Mouse (Mus musculus) lung, embryonic 15.5 days (tissue): ENCODE results near the gene Nmrk1. TPM values are rescaled to one million over a fixed set of nuclear protein-coding genes. Genes with fewer than 3 reads are reported as not detected.

Experiments used
- ATAC-seq: fragments of 200-750 bp; cut with Nextera tagmentation; 2 replicates; pipeline ENCODE4 v1.8.0; 2017; ENCODE audit warnings: moderate number of reproducible peaks, borderline replicate concordance; ENCODE audit not compliant: low FRiP score, low TSS enrichment; ENCODE audit errors: extremely low read depth
- H3K27ac ChIP-seq: fragments of 300-500 bp; sonication (generic); 2 replicates; pipeline ENCODE4 v1.5.1; 2015; ENCODE audit warnings: moderate library complexity, mild to moderate bottlenecking, inconsistent platforms
- H3K27me3 ChIP-seq: fragments of 300-500 bp; sonication (generic); 2 replicates; pipeline ENCODE4 v1.6.1; 2015; ENCODE audit warnings: inconsistent platforms
- H3K36me3 ChIP-seq: fragments of 300-500 bp; sonication (generic); 2 replicates; pipeline ENCODE4 v1.6.1; 2015; ENCODE audit warnings: inconsistent platforms
- H3K4me1 ChIP-seq: fragments of 300-500 bp; sonication (generic); 2 replicates; pipeline ENCODE4 v1.6.1; 2015; ENCODE audit warnings: inconsistent platforms
- H3K4me2 ChIP-seq: fragments of 300-500 bp; sonication (generic); 2 replicates; pipeline ENCODE4 v1.6.1; 2015; ENCODE audit warnings: inconsistent platforms, mild to moderate bottlenecking, moderate library complexity
- H3K4me3 ChIP-seq: fragments of 300-500 bp; sonication (generic); 2 replicates; pipeline ENCODE4 v1.5.1; 2015; ENCODE audit warnings: mild to moderate bottlenecking, inconsistent platforms
- H3K9ac ChIP-seq: fragments of 300-500 bp; sonication (generic); 2 replicates; pipeline ENCODE4 v1.6.1; 2015; ENCODE audit warnings: inconsistent platforms
- H3K9me3 ChIP-seq: fragments of 300-500 bp; sonication (generic); 2 replicates; pipeline ENCODE4 v1.6.1; 2016; ENCODE audit warnings: inconsistent platforms
- WGBS: fragments of 180-500 bp; shearing (Covaris S2); methylation state at CpG from one replicate; pipeline ENCODE4 v1.1.7; 2015; 5-methylcytosine and 5-hydroxymethylcytosine counted together
- polyA plus RNA-seq: library from polyadenylated mRNA; unstranded; fragments of >200 nt; fragmentation: Nextera tagmentation; extraction: Ambion mirVana; gene quantifications from 2 replicates; pipeline ENCODE4 v1.2.1, GENCODE M21; 2015

The Nmrk1 gene
- polyA plus RNA-seq, 1 experiment from 2014 or later = 11.0 TPM

GRCm38 (mm10) chr19:18617504-18617903 is 14.2 kb upstream of the Nmrk1 start:
- H3K4me2 ChIP-seq = no peak overlapping the region
- WGBS = 100% methylated on average over 1 of the region's 1 CpGs
- no peaks in the 10 kb centered on the region for H3K36me3 ChIP-seq
- H3K4me1 ChIP-seq = peaks cover 11% of the 10 kb centered on the region
- H3K9ac ChIP-seq = no peak overlapping the region
- ATAC-seq = no peak
- H3K27me3 ChIP-seq = no peaks in the 10 kb centered on the region
- no peaks in the 10 kb centered on the region for H3K9me3 ChIP-seq
- no peak overlapping the region for H3K4me3 ChIP-seq
- H3K27ac ChIP-seq = no peak overlapping the region

GRCm38 (mm10) chr19:18619060-18619459 is 12.7 kb upstream of the Nmrk1 start:
- no peaks in the 10 kb centered on the region for H3K9me3 ChIP-seq
- H3K4me3 ChIP-seq = no peak overlapping the region
- H3K4me1 ChIP-seq = peaks cover 7% of the 10 kb centered on the region
- no peak for ATAC-seq
- WGBS = 71% methylated on average over 5 of the region's 5 CpGs
- H3K27me3 ChIP-seq = no peaks in the 10 kb centered on the region
- H3K4me2 ChIP-seq = no peak overlapping the region
- H3K36me3 ChIP-seq = no peaks in the 10 kb centered on the region
- no peak overlapping the region for H3K9ac ChIP-seq
- no peak overlapping the region for H3K27ac ChIP-seq

GRCm38 (mm10) chr19:18619691-18620090 is 12.1 kb upstream of the Nmrk1 start:
- Histone ChIP-seq H3K9me3 (no peaks in the 10 kb centered on the region), H3K9ac (no peak overlapping the region), H3K27me3 (no peaks in the 10 kb centered on the region), H3K36me3 (no peaks in the 10 kb centered on the region), H3K4me2 (no peak overlapping the region), H3K4me1 (peaks cover 7% of the 10 kb centered on the region), H3K4me3 (no peak overlapping the region), H3K27ac (no peak overlapping the region)
- WGBS = 69% methylated on average over 1 of the region's 1 CpGs
- peak; percentile 29; the same call in 1 of the 2 replicates for ATAC-seq

- no peak overlapping the region for H3K4me2 ChIP-seq
- H3K27ac ChIP-seq = no peak overlapping the region
- no peak overlapping the region for H3K9ac ChIP-seq
- no peaks in the 10 kb centered on the region for H3K27me3 ChIP-seq
- H3K9me3 ChIP-seq = no peaks in the 10 kb centered on the region
- 80% methylated on average over 2 of the region's 2 CpGs for WGBS
- no peak overlapping the region for H3K4me3 ChIP-seq
- no peak; the same call in 1 of the 2 replicates for ATAC-seq
- H3K36me3 ChIP-seq = no peaks in the 10 kb centered on the region
- peaks cover under 1% of the 10 kb centered on the region; the same call in 1 of the 2 replicates for H3K4me1 ChIP-seq
These were observed 7.9 kb upstream of the Nmrk1 start for GRCm38 (mm10) chr19:18623894-18624293.

- Histone ChIP-seq H3K9ac (no peak overlapping the region), H3K36me3 (no peaks in the 10 kb centered on the region), H3K4me1 (peaks cover 21% of the 10 kb centered on the region), H3K27ac (no peak overlapping the region), H3K9me3 (no peaks in the 10 kb centered on the region), H3K4me3 (no peak overlapping the region), H3K27me3 (no peaks in the 10 kb centered on the region), H3K4me2 (0 out of 2 replicates have a peak overlapping the region, but pooled peaks have one; percentile 77)
- no peak for ATAC-seq
- 57% methylated on average over 1 of the region's 1 CpGs for WGBS
These were observed 2.2 kb upstream of the Nmrk1 start for GRCm38 (mm10) chr19:18629589-18629988.

- no peak for ATAC-seq
- H3K9me3 ChIP-seq = no peaks in the 10 kb centered on the region
- 5% methylated on average over 17 of the region's 17 CpGs for WGBS
These were observed 1.3 kb upstream of the Nmrk1 start for GRCm38 (mm10) chr19:18630221-18631119.

GRCm38 (mm10) chr19:18631161-18631643 is 548 bp upstream of the Nmrk1 start:
- WGBS = under 1% methylated on average over 40 of the region's 40 CpGs
- Histone ChIP-seq H3K4me3 (peak overlapping the region; percentile 97), H3K27me3 (no peaks in the 10 kb centered on the region), H3K36me3 (no peaks in the 10 kb centered on the region), H3K4me1 (peaks cover 21% of the 10 kb centered on the region), H3K27ac (peak overlapping the region; percentile 95), H3K9ac (peak overlapping the region; percentile 77), H3K9me3 (no peaks in the 10 kb centered on the region), H3K4me2 (peak overlapping the region; percentile 77)
- peak; percentile 80 for ATAC-seq

More at GRCm38 (mm10) chr19:18630221-18631119, 1.3 kb upstream of the Nmrk1 start:
- peak overlapping the region; percentile 95; the same call in 1 of the 2 replicates for H3K27ac ChIP-seq
- H3K9ac ChIP-seq = peak overlapping the region; percentile 77
- H3K36me3 ChIP-seq = no peaks in the 10 kb centered on the region
- peak overlapping the region; percentile 77 for H3K4me2 ChIP-seq
- peak overlapping the region; percentile 97 for H3K4me3 ChIP-seq
- peaks cover 21% of the 10 kb centered on the region for H3K4me1 ChIP-seq
- no peaks in the 10 kb centered on the region for H3K27me3 ChIP-seq

- H3K4me2 ChIP-seq = peak overlapping the region; percentile 77
- WGBS = 60% methylated on average over 13 of the region's 13 CpGs
These were observed 758 bp downstream of the Nmrk1 start for GRCm38 (mm10) chr19:18632231-18633185.

GRCm38 (mm10) chr19:18637954-18638353 is 6.2 kb downstream of the Nmrk1 start:
- no peak for ATAC-seq
- Histone ChIP-seq H3K36me3 (no peaks in the 10 kb centered on the region), H3K4me3 (no peak overlapping the region), H3K9me3 (no peaks in the 10 kb centered on the region), H3K27me3 (no peaks in the 10 kb centered on the region), H3K4me2 (no peak overlapping the region), H3K4me1 (no peaks in the 10 kb centered on the region), H3K9ac (no peak overlapping the region), H3K27ac (no peak overlapping the region)
- 74% methylated on average over 5 of the region's 5 CpGs for WGBS

More at GRCm38 (mm10) chr19:18632231-18633185, 758 bp downstream of the Nmrk1 start:
- Histone ChIP-seq H3K36me3 (no peaks in the 10 kb centered on the region), H3K4me1 (peaks cover 21% of the 10 kb centered on the region), H3K4me3 (peak overlapping the region; percentile 97), H3K9ac (peak overlapping the region; percentile 36; the same call in 1 of the 2 replicates), H3K9me3 (no peaks in the 10 kb centered on the region), H3K27me3 (no peaks in the 10 kb centered on the region), H3K27ac (no peak overlapping the region)
- no peak for ATAC-seq

GRCm38 (mm10) chr19:18638949-18639348 is 7.2 kb downstream of the Nmrk1 start:
- no peak overlapping the region for H3K4me2 ChIP-seq

GRCm38 (mm10) chr19:18639552-18639951 is 7.8 kb downstream of the Nmrk1 start:
- Histone ChIP-seq H3K4me3 (no peak overlapping the region), H3K27me3 (no peaks in the 10 kb centered on the region), H3K4me1 (no peaks in the 10 kb centered on the region), H3K4me2 (no peak overlapping the region), H3K9me3 (no peaks in the 10 kb centered on the region), H3K27ac (no peak overlapping the region), H3K9ac (no peak overlapping the region), H3K36me3 (no peaks in the 10 kb centered on the region)
- 18% methylated on average over 2 of the region's 2 CpGs for WGBS
- ATAC-seq = no peak

More at GRCm38 (mm10) chr19:18638949-18639348, 7.2 kb downstream of the Nmrk1 start:
- Histone ChIP-seq H3K4me1 (no peaks in the 10 kb centered on the region), H3K36me3 (no peaks in the 10 kb centered on the region), H3K9ac (no peak overlapping the region), H3K9me3 (no peaks in the 10 kb centered on the region), H3K27ac (no peak overlapping the region), H3K4me3 (no peak overlapping the region), H3K27me3 (no peaks in the 10 kb centered on the region)
- 52% methylated on average over 5 of the region's 5 CpGs for WGBS
- ATAC-seq = no peak
